Mouse (Mus musculus): ENCODE results near the gene Tanc1. TPM values are rescaled to one million over a fixed set of nuclear protein-coding genes. Genes with fewer than 3 reads are reported as not detected.
A peak's percentile ranks its signal among the peaks of the same experiment; 100 is the strongest.

Tanc1 gene
- polyA plus RNA-seq, 1 experiment from 2014 or later, result 4.9 TPM

DNA sequence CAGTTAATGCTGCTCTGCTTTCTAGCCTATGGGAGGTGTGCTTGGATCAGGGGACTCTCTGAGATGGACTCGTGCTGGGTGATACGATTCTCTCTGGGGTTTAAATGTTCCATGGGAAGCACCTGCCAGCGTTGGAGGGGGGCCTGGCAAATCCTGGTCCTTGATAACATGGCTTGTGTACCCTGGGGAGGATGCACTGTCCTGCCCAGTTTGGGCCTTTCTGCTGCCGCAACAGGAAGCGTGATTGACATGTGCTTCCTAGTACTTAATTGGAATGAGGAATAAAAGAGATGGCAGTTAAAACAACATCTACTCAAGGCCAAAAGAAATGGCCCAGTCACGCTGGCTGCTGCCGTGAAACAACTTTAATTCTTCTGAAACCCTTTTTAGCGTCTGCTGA is 109.3 kb downstream of the Tanc1 start:
- H3K27me3 ChIP-seq (replicated peaks; ENCODE audit: control insufficient read depth, insufficient read depth, low read length), result no peaks in the 10 kb centered on the region
- WGBS, result 14% methylated on average over 8 of the region's 8 CpGs
- no peaks in the 10 kb centered on the region for H3K9me3 ChIP-seq (replicated peaks; ENCODE audit: control insufficient read depth, low read length)
- H3K36me3 ChIP-seq (ENCODE audit: control insufficient read depth, insufficient read depth, low read length), result no peaks in the 10 kb centered on the region
- no peak overlapping the region for H3K27ac ChIP-seq (ENCODE audit: low read depth, low read length)
- no peak overlapping the region for H3K9ac ChIP-seq (ENCODE audit: low read length)
- ATAC-seq, result no peak
- H3K4me1 ChIP-seq (ENCODE audit: control insufficient read depth, insufficient read depth, low read length), result peaks cover 20% of the 10 kb centered on the region
- no peak overlapping the region for H3K4me2 ChIP-seq (ENCODE audit: low read length)
- no peak overlapping the region for H3K4me3 ChIP-seq (ENCODE audit: low read depth, low read length)
- DNase-seq (ENCODE audit: low spot score), result no peak

GRCm38 (mm10) chr2:59721758-59722157 is 109.9 kb downstream of the Tanc1 start:
- no peaks in the 10 kb centered on the region for H3K27me3 ChIP-seq (replicated peaks; ENCODE audit: control insufficient read depth, insufficient read depth, low read length)
- H3K4me2 ChIP-seq (ENCODE audit: low read length), result no peak overlapping the region
- H3K4me3 ChIP-seq (ENCODE audit: low read depth, low read length), result no peak overlapping the region
- DNase-seq (ENCODE audit: low spot score) (no peak), ATAC-seq (no peak)
- H3K27ac ChIP-seq (ENCODE audit: low read depth, low read length), result no peak overlapping the region
- H3K9ac ChIP-seq (ENCODE audit: low read length), result no peak overlapping the region
- H3K4me1 ChIP-seq (ENCODE audit: control insufficient read depth, insufficient read depth, low read length), result peaks cover 20% of the 10 kb centered on the region
- no peaks in the 10 kb centered on the region for H3K9me3 ChIP-seq (replicated peaks; ENCODE audit: control insufficient read depth, low read length)
- WGBS, result 60% methylated on average over 5 of the region's 5 CpGs
- H3K36me3 ChIP-seq (ENCODE audit: control insufficient read depth, insufficient read depth, low read length), result no peaks in the 10 kb centered on the region

DNA sequence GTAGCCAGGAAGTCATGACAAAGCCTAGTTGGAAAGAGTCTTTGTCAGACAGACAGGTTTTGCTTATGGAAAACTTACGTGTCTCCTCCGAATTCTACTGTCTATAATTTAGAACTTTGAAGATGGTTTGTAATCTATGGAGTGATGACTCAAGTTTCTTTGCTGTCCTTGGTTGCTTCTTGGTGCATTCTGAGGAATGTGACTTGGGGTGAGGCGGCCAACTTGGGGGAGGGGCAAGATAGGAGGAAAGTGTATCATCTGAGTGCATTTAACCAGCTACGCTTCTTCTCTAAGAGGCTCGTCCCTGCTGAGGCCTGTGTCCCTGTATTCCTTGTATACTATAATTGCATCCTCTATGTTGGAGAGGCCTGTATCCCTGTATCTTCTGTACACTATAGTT is 111.5 kb downstream of the Tanc1 start:
- Histone ChIP-seq H3K27me3 (replicated peaks; ENCODE audit: control insufficient read depth, insufficient read depth, low read length) (no peaks in the 10 kb centered on the region), H3K4me3 (ENCODE audit: low read depth, low read length) (no peak overlapping the region), H3K4me1 (ENCODE audit: control insufficient read depth, insufficient read depth, low read length) (peaks cover 16% of the 10 kb centered on the region), H3K27ac (ENCODE audit: low read depth, low read length) (no peak overlapping the region), H3K9me3 (replicated peaks; ENCODE audit: control insufficient read depth, low read length) (no peaks in the 10 kb centered on the region), H3K36me3 (ENCODE audit: control insufficient read depth, insufficient read depth, low read length) (no peaks in the 10 kb centered on the region), H3K4me2 (ENCODE audit: low read length) (no peak overlapping the region), H3K9ac (ENCODE audit: low read length) (no peak overlapping the region)
- 93% methylated on average over 5 of the region's 5 CpGs for WGBS
- DNase-seq (ENCODE audit: low spot score), result no peak
- no peak for ATAC-seq

GRCm38 (mm10) chr2:59725518-59726185 is 113.8 kb downstream of the Tanc1 start:
- peaks cover 8% of the 10 kb centered on the region for H3K4me1 ChIP-seq (ENCODE audit: control insufficient read depth, insufficient read depth, low read length)
- H3K4me2 ChIP-seq (ENCODE audit: low read length), result no peak overlapping the region
- no peak overlapping the region for H3K4me3 ChIP-seq (ENCODE audit: low read depth, low read length)
- H3K27ac ChIP-seq (ENCODE audit: low read depth, low read length), result no peak overlapping the region
- 0 out of 2 replicates have a peak, but pooled peaks have one; percentile 20 for ATAC-seq
- no peaks in the 10 kb centered on the region for H3K9me3 ChIP-seq (replicated peaks; ENCODE audit: control insufficient read depth, low read length)
- H3K36me3 ChIP-seq (ENCODE audit: control insufficient read depth, insufficient read depth, low read length), result no peaks in the 10 kb centered on the region
- H3K9ac ChIP-seq (ENCODE audit: low read length), result no peak overlapping the region
- WGBS, result 52% methylated on average over 14 of the region's 14 CpGs
- no peak for DNase-seq (ENCODE audit: low spot score)
- H3K27me3 ChIP-seq (replicated peaks; ENCODE audit: control insufficient read depth, insufficient read depth, low read length), result no peaks in the 10 kb centered on the region

GRCm38 (mm10) chr2:59731831-59732230 is 120.0 kb downstream of the Tanc1 start:
- H3K4me2 ChIP-seq (ENCODE audit: low read length), result no peak overlapping the region
- no peak for ATAC-seq
- DNase-seq (ENCODE audit: low spot score), result no peak
- H3K4me1 ChIP-seq (ENCODE audit: control insufficient read depth, insufficient read depth, low read length), result peaks cover 6% of the 10 kb centered on the region; the same call in 1 of the 2 replicates
- 93% methylated on average over 3 of the region's 3 CpGs for WGBS
- H3K9me3 ChIP-seq (replicated peaks; ENCODE audit: control insufficient read depth, low read length), result no peaks in the 10 kb centered on the region
- H3K9ac ChIP-seq (ENCODE audit: low read length), result no peak overlapping the region
- H3K36me3 ChIP-seq (ENCODE audit: control insufficient read depth, insufficient read depth, low read length), result no peaks in the 10 kb centered on the region
- no peak overlapping the region for H3K4me3 ChIP-seq (ENCODE audit: low read depth, low read length)
- H3K27ac ChIP-seq (ENCODE audit: low read depth, low read length), result no peak overlapping the region
- no peaks in the 10 kb centered on the region for H3K27me3 ChIP-seq (replicated peaks; ENCODE audit: control insufficient read depth, insufficient read depth, low read length)

DNA sequence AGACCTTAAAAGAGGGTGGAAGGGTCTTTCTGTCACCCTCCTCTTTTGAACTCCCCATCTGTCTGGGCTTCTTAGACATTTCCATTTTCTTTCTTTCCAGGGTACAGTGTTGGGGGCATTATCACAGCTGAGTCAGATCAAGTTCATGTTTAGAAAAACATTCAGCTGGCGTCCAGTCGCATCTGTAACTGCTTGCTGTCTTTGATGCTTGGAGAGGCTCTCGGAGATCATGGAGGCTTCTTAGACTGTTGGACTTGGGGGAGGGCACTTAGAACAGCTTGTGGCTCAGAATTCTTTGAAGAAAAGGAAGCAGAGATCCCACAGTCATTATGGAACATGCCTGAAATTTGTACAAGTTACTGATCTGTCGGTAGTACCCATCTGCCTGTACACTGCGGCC is 121.6 kb downstream of the Tanc1 start:
- no peaks in the 10 kb centered on the region for H3K9me3 ChIP-seq (replicated peaks; ENCODE audit: control insufficient read depth, low read length)
- H3K4me2 ChIP-seq (ENCODE audit: low read length), result no peak overlapping the region
- ATAC-seq, result no peak
- WGBS, result 88% methylated on average over 5 of the region's 5 CpGs
- H3K27ac ChIP-seq (ENCODE audit: low read depth, low read length), result no peak overlapping the region
- H3K4me1 ChIP-seq (ENCODE audit: control insufficient read depth, insufficient read depth, low read length), result peaks cover 9% of the 10 kb centered on the region; the same call in 1 of the 2 replicates
- no peaks in the 10 kb centered on the region for H3K27me3 ChIP-seq (replicated peaks; ENCODE audit: control insufficient read depth, insufficient read depth, low read length)
- no peak overlapping the region for H3K4me3 ChIP-seq (ENCODE audit: low read depth, low read length)
- H3K9ac ChIP-seq (ENCODE audit: low read length), result no peak overlapping the region
- no peaks in the 10 kb centered on the region for H3K36me3 ChIP-seq (ENCODE audit: control insufficient read depth, insufficient read depth, low read length)
- DNase-seq (ENCODE audit: low spot score), result no peak

- no peaks in the 10 kb centered on the region for H3K9me3 ChIP-seq (replicated peaks; ENCODE audit: control insufficient read depth, low read length)
- DNase-seq (ENCODE audit: low spot score) (peak; percentile 87), ATAC-seq (peak; percentile 89)
- H3K4me3 ChIP-seq (ENCODE audit: low read depth, low read length), result no peak overlapping the region
- no peaks in the 10 kb centered on the region for H3K36me3 ChIP-seq (ENCODE audit: control insufficient read depth, insufficient read depth, low read length)
- H3K4me1 ChIP-seq (ENCODE audit: control insufficient read depth, insufficient read depth, low read length), result peaks cover 9% of the 10 kb centered on the region; the same call in 1 of the 2 replicates
- 40% methylated on average over 10 of the region's 10 CpGs for WGBS
- H3K9ac ChIP-seq (ENCODE audit: low read length), result peak overlapping the region; percentile 14; the same call in 1 of the 2 replicates
- peak overlapping the region; percentile 59; the same call in 1 of the 2 replicates for H3K27ac ChIP-seq (ENCODE audit: low read depth, low read length)
- H3K4me2 ChIP-seq (ENCODE audit: low read length), result peak overlapping the region; percentile 10; the same call in 1 of the 2 replicates
- no peaks in the 10 kb centered on the region for H3K27me3 ChIP-seq (replicated peaks; ENCODE audit: control insufficient read depth, insufficient read depth, low read length)
Measured at GRCm38 (mm10) chr2:59736401-59736898, 124.6 kb downstream of the Tanc1 start.

DNA sequence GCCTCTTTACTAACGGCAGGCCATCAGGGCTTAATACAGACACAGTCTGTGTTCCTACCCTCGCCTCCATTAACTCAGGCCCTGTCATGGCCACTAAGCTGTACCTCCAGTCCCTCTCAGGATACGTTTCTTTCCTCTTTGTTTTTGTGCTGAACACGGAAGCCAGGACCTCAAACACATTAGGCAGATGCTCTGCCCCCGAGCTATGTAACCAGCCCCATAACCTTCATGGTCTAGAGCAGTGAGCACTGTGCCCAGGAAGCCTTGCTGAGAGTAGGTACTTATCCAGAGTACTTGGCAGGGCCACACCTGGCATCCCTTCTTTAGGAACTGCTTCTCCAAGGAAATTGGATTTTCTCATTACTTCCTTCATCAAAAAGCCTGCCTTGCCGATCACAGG is 125.5 kb downstream of the Tanc1 start:
- Histone ChIP-seq H3K9me3 (replicated peaks; ENCODE audit: control insufficient read depth, low read length) (no peaks in the 10 kb centered on the region), H3K36me3 (ENCODE audit: control insufficient read depth, insufficient read depth, low read length) (no peaks in the 10 kb centered on the region), H3K4me1 (ENCODE audit: control insufficient read depth, insufficient read depth, low read length) (peaks cover 9% of the 10 kb centered on the region; the same call in 1 of the 2 replicates), H3K27me3 (replicated peaks; ENCODE audit: control insufficient read depth, insufficient read depth, low read length) (no peaks in the 10 kb centered on the region), H3K4me3 (ENCODE audit: low read depth, low read length) (no peak overlapping the region), H3K4me2 (ENCODE audit: low read length) (no peak overlapping the region), H3K27ac (ENCODE audit: low read depth, low read length) (no peak overlapping the region), H3K9ac (ENCODE audit: low read length) (no peak overlapping the region)
- WGBS, result 77% methylated on average over 6 of the region's 6 CpGs
- DNase-seq (ENCODE audit: low spot score), result no peak
- no peak for ATAC-seq

GRCm38 (mm10) chr2:59738356-59738755 is 126.5 kb downstream of the Tanc1 start:
- Histone ChIP-seq H3K27me3 (replicated peaks; ENCODE audit: control insufficient read depth, insufficient read depth, low read length) (no peaks in the 10 kb centered on the region), H3K4me1 (ENCODE audit: control insufficient read depth, insufficient read depth, low read length) (peaks cover 9% of the 10 kb centered on the region; the same call in 1 of the 2 replicates), H3K4me3 (ENCODE audit: low read depth, low read length) (no peak overlapping the region), H3K9me3 (replicated peaks; ENCODE audit: control insufficient read depth, low read length) (no peaks in the 10 kb centered on the region), H3K36me3 (ENCODE audit: control insufficient read depth, insufficient read depth, low read length) (no peaks in the 10 kb centered on the region), H3K27ac (ENCODE audit: low read depth, low read length) (no peak overlapping the region), H3K4me2 (ENCODE audit: low read length) (no peak overlapping the region), H3K9ac (ENCODE audit: low read length) (no peak overlapping the region)
- no peak for DNase-seq (ENCODE audit: low spot score)
- no peak for ATAC-seq
- WGBS, result 84% methylated on average over 5 of the region's 5 CpGs

All from forebrain, embryonic 14.5 days (tissue).